Mouse (Mus musculus): ENCODE results near the gene Grwd1.

GRCm38 (mm10) chr7:45791756-45792490 lies 38.8 kb downstream of the Grwd1 start:
- TF ChIP-seq CTCF (IDR thresholded peaks at IDR 0.05; ENCODE audit: low read depth) (no peak), EP300 (IDR thresholded peaks at IDR 0.05; ENCODE audit: low read depth) (no peak)
